Mouse (Mus musculus) lung, embryonic 14.5 days (tissue): ENCODE measurements around the gene Jpt1. TPM values are rescaled to one million over a fixed set of nuclear protein-coding genes. Genes with fewer than 3 reads are reported as not detected.

Experiments used
- ATAC-seq: fragments of 200-750 bp; cut with Nextera tagmentation; 2 replicates; pipeline ENCODE4 v1.8.0; 2017; ENCODE audit warnings: mild to moderate bottlenecking, moderate TSS enrichment, moderate library complexity; ENCODE audit not compliant: insufficient read depth
- DNase-seq: peaks from one replicate; pipeline ENCODE4 v3.0.0-alpha.2; 2015
- H3K27ac ChIP-seq: fragments of 300-500 bp; sonication (generic); 2 replicates; pipeline ENCODE4 v1.5.1; 2014; ENCODE audit warnings: low read depth, mild to moderate bottlenecking, moderate library complexity
- H3K27me3 ChIP-seq: fragments of 300-500 bp; sonication (generic); 2 replicates; pipeline ENCODE4 v1.6.1; 2014; ENCODE audit warnings: low read length, control low read depth; ENCODE audit not compliant: insufficient read depth
- H3K36me3 ChIP-seq: fragments of 300-500 bp; sonication (generic); 2 replicates; pipeline ENCODE4 v1.6.1; 2014; ENCODE audit warnings: control low read depth; ENCODE audit not compliant: insufficient read depth
- H3K4me1 ChIP-seq: fragments of 300-500 bp; sonication (generic); 2 replicates; pipeline ENCODE4 v1.6.1; 2014; ENCODE audit warnings: antibody characterized with exemption, control low read depth; ENCODE audit not compliant: insufficient read depth
- H3K4me2 ChIP-seq: fragments of 300-500 bp; sonication (generic); 2 replicates; pipeline ENCODE4 v1.6.1; 2014; ENCODE audit warnings: mild to moderate bottlenecking
- H3K4me3 ChIP-seq: fragments of 300-500 bp; sonication (generic); 2 replicates; pipeline ENCODE4 v1.5.1; 2014; ENCODE audit warnings: low read depth, low read length
- H3K9ac ChIP-seq: fragments of 300-500 bp; sonication (generic); 2 replicates; pipeline ENCODE4 v1.6.1; 2014
- H3K9me3 ChIP-seq: fragments of 300-500 bp; sonication (generic); 2 replicates; pipeline ENCODE4 v1.6.1; 2016; ENCODE audit warnings: low read depth, low read length, control low read depth
- CTCF ChIP-seq: IDR thresholded peaks from 2 replicates; pipeline ENCODE4 v1.5.1; 2016; ENCODE audit warnings: antibody characterized with exemption, low read depth
- WGBS: fragments of 180-500 bp; shearing (Covaris S2); extraction: QIAGEN DNeasy Blood & Tissue Kit; methylation state at CpG from one replicate; pipeline ENCODE4 v1.1.7; 2014; 5-methylcytosine and 5-hydroxymethylcytosine counted together
- polyA plus RNA-seq: library from polyadenylated mRNA; unstranded; fragments of >200 nt; fragmentation: Nextera tagmentation; extraction: Ambion mirVana; gene quantifications from 2 replicates; pipeline ENCODE4 v1.2.1, GENCODE M21; 2014

The Jpt1 gene
- polyA plus RNA-seq, 1 experiment from 2014 or later = 521 TPM

DNA sequence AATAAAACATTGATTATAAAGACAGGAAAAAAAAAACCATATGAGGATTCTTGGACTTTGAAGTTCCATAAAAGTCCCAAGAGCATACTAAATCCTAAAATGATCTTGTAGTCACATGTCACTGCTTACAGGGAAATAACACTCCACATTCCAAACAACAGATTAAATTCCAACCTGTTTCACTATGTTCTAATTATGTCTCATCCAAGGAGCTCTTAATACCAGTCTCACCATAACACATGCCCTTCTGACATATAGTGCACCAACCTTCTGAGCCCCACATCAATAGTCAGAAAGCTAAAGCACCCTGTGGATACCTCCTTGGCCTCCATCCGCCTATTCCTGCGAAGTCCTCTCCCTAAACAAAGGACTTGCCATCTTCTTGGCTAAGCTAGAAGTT, 6.0 kb upstream of the Jpt1 start:
- Histone ChIP-seq H3K9ac (no peak overlapping the region), H3K4me3 (no peak overlapping the region), H3K9me3 (no peaks in the 10 kb centered on the region), H3K4me1 (no peaks in the 10 kb centered on the region), H3K27me3 (no peaks in the 10 kb centered on the region), H3K36me3 (peaks cover 31% of the 10 kb centered on the region), H3K4me2 (no peak overlapping the region), H3K27ac (no peak overlapping the region)
- no peak for TF ChIP-seq CTCF
- DNase-seq (no peak), ATAC-seq (no peak)
- 80% methylated on average over 2 of the region's 2 CpGs for WGBS

DNA sequence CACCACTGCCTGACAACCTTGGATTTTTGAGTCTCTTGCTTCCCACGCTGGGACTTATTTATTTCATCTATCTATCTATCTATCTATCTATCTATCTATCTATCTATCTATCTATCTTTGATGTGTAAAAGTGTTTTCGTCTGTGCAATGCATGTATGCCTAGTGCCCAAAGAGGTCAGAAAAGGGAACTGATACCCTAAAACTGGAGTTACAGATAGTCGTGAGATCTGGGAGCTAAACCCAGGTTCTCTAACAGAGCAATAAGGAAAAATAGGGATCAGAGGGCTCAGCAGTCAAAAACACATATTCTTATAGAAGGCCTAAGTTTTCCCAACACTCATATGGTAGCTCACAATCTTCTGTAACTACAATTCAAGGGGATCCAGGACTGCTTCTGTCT, 5.4 kb upstream of the Jpt1 start:
- TF ChIP-seq CTCF = no peak
- ATAC-seq = no peak
- Histone ChIP-seq H3K9me3 (no peaks in the 10 kb centered on the region), H3K27me3 (no peaks in the 10 kb centered on the region), H3K4me2 (no peak overlapping the region), H3K4me3 (no peak overlapping the region), H3K36me3 (peaks cover 24% of the 10 kb centered on the region), H3K9ac (no peak overlapping the region), H3K4me1 (no peaks in the 10 kb centered on the region), H3K27ac (no peak overlapping the region)
- DNase-seq = no peak
- WGBS = 73% methylated on average over 3 of the region's 3 CpGs

DNA sequence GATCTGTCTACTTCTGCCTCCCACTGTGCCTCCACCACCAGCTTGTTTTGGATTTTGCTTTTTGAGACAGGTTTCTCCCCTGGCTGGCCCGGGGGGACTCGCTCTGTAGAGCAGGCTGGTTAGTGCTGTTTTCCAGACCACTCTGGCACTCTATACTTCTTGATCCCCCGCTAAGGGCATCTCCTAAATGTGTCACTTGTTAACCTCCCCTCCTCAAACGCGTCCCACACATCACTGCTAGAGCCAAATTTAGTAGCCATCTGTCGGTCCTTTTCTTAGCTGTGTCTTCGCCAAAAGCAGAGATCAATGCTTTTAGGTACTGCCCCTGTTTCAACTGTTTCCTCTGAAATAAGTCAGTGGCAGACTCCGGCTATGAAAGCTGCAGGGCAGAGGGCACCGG, 4.5 kb upstream of the Jpt1 start:
- Histone ChIP-seq H3K4me2 (no peak overlapping the region), H3K9me3 (no peaks in the 10 kb centered on the region), H3K9ac (no peak overlapping the region), H3K27ac (no peak overlapping the region), H3K4me3 (no peak overlapping the region), H3K4me1 (no peaks in the 10 kb centered on the region), H3K27me3 (no peaks in the 10 kb centered on the region), H3K36me3 (peaks cover 15% of the 10 kb centered on the region)
- TF ChIP-seq CTCF = no peak
- DNase-seq (no peak), ATAC-seq (no peak)
- 63% methylated on average over 9 of the region's 9 CpGs for WGBS

DNA sequence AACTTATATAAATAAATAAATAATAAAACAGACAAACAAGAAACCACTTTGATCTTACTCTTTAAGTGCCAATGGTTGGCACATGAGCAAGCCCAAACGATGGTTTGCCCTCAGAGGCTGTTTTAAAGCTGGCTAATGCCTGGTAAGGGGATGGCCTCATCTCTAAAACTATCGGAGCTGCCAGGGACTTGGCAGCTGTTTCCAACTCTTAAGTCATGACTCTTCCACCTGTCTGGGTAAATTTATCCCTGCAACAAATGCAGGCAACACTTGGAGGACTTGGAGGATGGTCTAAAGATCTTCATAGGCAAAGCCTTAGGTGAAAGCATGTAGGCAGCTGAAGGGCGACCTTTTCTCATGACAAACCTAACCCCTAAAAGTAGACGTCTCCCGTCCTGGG, 2.8 kb upstream of the Jpt1 start:
- no peak for DNase-seq
- no peak for TF ChIP-seq CTCF
- H3K27ac ChIP-seq = no peak overlapping the region
- no peak overlapping the region for H3K9ac ChIP-seq
- no peak overlapping the region for H3K4me2 ChIP-seq
- H3K9me3 ChIP-seq = no peaks in the 10 kb centered on the region
- WGBS = 70% methylated on average over 5 of the region's 5 CpGs
- no peak overlapping the region for H3K4me3 ChIP-seq
- peaks cover 7% of the 10 kb centered on the region for H3K4me1 ChIP-seq
- H3K36me3 ChIP-seq = peaks cover 5% of the 10 kb centered on the region; the same call in 1 of the 2 replicates
- no peak for ATAC-seq
- H3K27me3 ChIP-seq = no peaks in the 10 kb centered on the region

DNA sequence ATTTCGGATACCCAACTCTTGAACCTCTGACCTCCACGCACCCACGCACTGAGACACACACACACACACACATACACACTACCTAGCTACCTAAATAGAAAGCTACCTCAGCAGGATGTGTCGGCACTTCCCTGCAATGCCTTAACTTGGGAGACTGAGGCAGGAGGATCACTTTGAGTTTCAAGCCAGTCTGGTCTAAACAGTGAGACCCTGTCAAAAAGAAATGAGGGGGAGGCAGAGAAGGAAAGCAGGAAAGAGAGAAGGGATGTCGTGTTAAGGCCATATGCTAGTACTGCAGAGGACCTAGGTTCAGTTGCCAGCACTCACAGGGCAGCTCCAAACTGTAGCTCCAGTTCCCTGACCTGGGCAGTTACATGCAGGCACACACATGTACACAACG, 834 bp upstream of the Jpt1 start:
- Histone ChIP-seq H3K4me1 (peaks cover 24% of the 10 kb centered on the region), H3K36me3 (0 out of 2 replicates have a peak, but pooled peaks cover 2% of the 10 kb centered on the region), H3K27me3 (no peaks in the 10 kb centered on the region), H3K27ac (0 out of 2 replicates have a peak overlapping the region, but pooled peaks have one; percentile 2), H3K4me2 (peak overlapping the region; percentile 85), H3K9ac (no peak overlapping the region), H3K9me3 (no peaks in the 10 kb centered on the region), H3K4me3 (no peak overlapping the region)
- ATAC-seq (no peak), DNase-seq (no peak)
- no peak for TF ChIP-seq CTCF
- 61% methylated on average over 6 of the region's 6 CpGs for WGBS

DNA sequence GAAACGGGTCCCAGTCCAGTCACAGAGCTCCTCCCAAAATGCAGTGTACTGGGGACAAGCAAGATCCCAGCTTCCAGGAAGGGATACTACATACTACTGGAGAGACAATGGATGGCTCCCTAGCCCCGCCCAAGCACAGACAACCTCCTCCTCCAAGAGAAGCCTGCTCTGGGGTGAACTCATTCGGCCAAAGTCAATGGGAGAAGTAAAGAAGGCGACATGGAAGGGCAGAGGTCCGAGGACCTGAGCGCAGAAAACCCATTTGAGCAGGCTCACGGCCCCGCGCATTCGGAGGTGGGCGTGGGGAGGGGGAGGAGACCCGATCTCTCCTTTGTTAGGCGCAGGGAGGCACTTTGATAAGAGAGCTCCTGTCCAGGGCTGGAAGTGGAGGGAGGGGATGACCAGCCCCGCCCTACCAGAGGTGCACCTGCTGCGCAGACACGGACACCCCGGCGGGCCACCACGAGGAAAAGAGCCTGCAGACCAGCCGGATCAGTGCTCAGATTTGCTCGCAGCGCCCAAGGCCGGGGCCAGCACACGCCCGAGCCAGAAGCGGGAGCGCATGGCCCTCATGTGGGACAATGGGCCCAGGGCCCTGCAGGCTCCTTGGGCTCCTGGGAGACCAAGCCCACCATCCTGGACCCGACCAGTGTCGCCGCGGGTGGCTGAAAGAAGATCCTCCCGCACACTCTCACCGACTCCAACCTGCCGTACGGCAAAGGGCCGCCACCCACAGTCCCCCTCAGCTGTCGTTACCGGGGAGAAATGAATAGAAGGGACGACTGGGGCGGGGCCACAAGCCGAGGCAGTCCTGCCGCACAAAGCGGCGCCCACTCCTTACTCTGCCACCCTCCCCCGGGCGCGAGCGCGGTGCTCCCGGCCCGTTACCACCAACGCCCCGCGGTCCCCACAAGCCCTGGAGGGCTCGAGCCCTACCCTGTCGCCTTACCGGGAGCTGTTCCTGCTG, 633 bp downstream of the Jpt1 start:
- Histone ChIP-seq H3K9me3 (no peaks in the 10 kb centered on the region), H3K9ac (peak overlapping the region; percentile 97), H3K4me1 (peaks cover 28% of the 10 kb centered on the region), H3K4me3 (peak overlapping the region; percentile 100), H3K36me3 (0 out of 2 replicates have a peak, but pooled peaks cover 3% of the 10 kb centered on the region), H3K27ac (peak overlapping the region; percentile 91), H3K4me2 (peak overlapping the region; percentile 85), H3K27me3 (no peaks in the 10 kb centered on the region)
- peak; percentile 74 for ATAC-seq
- DNase-seq = peak; percentile 61
- no peak for TF ChIP-seq CTCF
- under 1% methylated on average over 57 of the region's 57 CpGs for WGBS

DNA sequence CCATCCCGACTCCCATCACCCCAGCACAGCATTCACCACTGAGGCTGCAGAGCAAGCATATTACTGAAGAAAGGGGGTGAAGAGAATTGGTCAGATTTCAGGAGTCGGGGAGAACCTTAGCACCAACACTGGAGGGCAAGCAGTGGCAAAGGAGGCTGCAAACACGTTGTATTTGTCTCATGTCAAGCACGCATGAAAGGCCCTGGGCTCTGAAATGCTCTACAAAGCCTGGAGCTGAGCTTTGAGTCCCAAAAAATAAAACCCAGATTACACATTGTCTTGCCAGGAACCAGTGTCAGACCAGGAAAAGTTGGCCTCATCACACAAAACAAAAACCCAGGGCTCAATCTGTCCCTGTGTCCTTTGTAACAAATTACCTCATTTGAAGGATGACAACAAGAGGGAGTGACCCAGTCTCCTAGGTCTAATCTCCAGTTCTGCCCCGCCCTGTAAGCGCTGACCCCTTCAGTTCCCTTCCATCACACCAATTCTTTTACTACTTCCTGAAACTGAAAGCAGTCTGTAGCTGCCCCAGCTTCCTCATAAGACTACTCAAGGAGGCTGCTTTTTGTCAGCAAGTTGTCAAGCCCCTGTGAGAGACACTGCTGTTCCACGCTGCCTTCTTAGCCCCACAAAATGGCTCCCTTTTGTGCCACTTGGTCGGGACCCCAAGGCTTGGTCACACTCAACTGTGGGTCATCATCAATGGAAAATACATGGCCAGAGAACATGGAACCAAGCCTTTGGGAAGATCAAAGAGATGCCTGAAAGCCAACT, 1.6 kb downstream of the Jpt1 start:
- Histone ChIP-seq H3K4me1 (peaks cover 28% of the 10 kb centered on the region), H3K4me3 (peak overlapping the region; percentile 100), H3K4me2 (peak overlapping the region; percentile 85), H3K27me3 (no peaks in the 10 kb centered on the region), H3K9me3 (no peaks in the 10 kb centered on the region), H3K27ac (peak overlapping the region; percentile 91), H3K36me3 (0 out of 2 replicates have a peak, but pooled peaks cover 6% of the 10 kb centered on the region), H3K9ac (peak overlapping the region; percentile 97)
- no peak for TF ChIP-seq CTCF
- WGBS = 19% methylated on average over 8 of the region's 8 CpGs
- DNase-seq = peak; percentile 47
- ATAC-seq = no peak
